Mouse (Mus musculus) lung, embryonic 15.5 days (tissue): ENCODE measurements at regions not wholly inside any gene's neighbourhood (a gene's known extent, or its start where the extent isn't known, plus 50 kb on each side); places are given as distances from the start of the nearest gene placed in this dataset.
A peak's percentile ranks its signal among the peaks of the same experiment; 100 is the strongest.

Source experiments
- ATAC-seq: fragments of 200-750 bp; cut with Nextera tagmentation; 2 replicates; pipeline ENCODE4 v1.8.0; 2017; ENCODE audit warnings: moderate number of reproducible peaks, borderline replicate concordance; ENCODE audit not compliant: low FRiP score, low TSS enrichment; ENCODE audit errors: extremely low read depth
- H3K27ac ChIP-seq: fragments of 300-500 bp; sonication (generic); 2 replicates; pipeline ENCODE4 v1.5.1; 2015; ENCODE audit warnings: moderate library complexity, mild to moderate bottlenecking, inconsistent platforms
- H3K27me3 ChIP-seq: fragments of 300-500 bp; sonication (generic); 2 replicates; pipeline ENCODE4 v1.6.1; 2015; ENCODE audit warnings: inconsistent platforms
- H3K36me3 ChIP-seq: fragments of 300-500 bp; sonication (generic); 2 replicates; pipeline ENCODE4 v1.6.1; 2015; ENCODE audit warnings: inconsistent platforms
- H3K4me1 ChIP-seq: fragments of 300-500 bp; sonication (generic); 2 replicates; pipeline ENCODE4 v1.6.1; 2015; ENCODE audit warnings: inconsistent platforms
- H3K4me2 ChIP-seq: fragments of 300-500 bp; sonication (generic); 2 replicates; pipeline ENCODE4 v1.6.1; 2015; ENCODE audit warnings: inconsistent platforms, mild to moderate bottlenecking, moderate library complexity
- H3K4me3 ChIP-seq: fragments of 300-500 bp; sonication (generic); 2 replicates; pipeline ENCODE4 v1.5.1; 2015; ENCODE audit warnings: mild to moderate bottlenecking, inconsistent platforms
- H3K9ac ChIP-seq: fragments of 300-500 bp; sonication (generic); 2 replicates; pipeline ENCODE4 v1.6.1; 2015; ENCODE audit warnings: inconsistent platforms
- H3K9me3 ChIP-seq: fragments of 300-500 bp; sonication (generic); 2 replicates; pipeline ENCODE4 v1.6.1; 2016; ENCODE audit warnings: inconsistent platforms
- WGBS: fragments of 180-500 bp; shearing (Covaris S2); methylation state at CpG from one replicate; pipeline ENCODE4 v1.1.7; 2015; 5-methylcytosine and 5-hydroxymethylcytosine counted together

GRCm38 (mm10) chr6:51144762-51145161 lies 287.7 kb upstream of the Nfe2l3 start:
- Histone ChIP-seq H3K27me3 (no peaks in the 10 kb centered on the region), H3K36me3 (no peaks in the 10 kb centered on the region), H3K4me3 (no peak overlapping the region), H3K4me1 (0 out of 2 replicates have a peak, but pooled peaks cover 3% of the 10 kb centered on the region), H3K27ac (no peak overlapping the region), H3K4me2 (no peak overlapping the region), H3K9me3 (no peaks in the 10 kb centered on the region), H3K9ac (no peak overlapping the region)
- ATAC-seq, result no peak
- 32% methylated on average over 11 of the region's 11 CpGs for WGBS

DNA sequence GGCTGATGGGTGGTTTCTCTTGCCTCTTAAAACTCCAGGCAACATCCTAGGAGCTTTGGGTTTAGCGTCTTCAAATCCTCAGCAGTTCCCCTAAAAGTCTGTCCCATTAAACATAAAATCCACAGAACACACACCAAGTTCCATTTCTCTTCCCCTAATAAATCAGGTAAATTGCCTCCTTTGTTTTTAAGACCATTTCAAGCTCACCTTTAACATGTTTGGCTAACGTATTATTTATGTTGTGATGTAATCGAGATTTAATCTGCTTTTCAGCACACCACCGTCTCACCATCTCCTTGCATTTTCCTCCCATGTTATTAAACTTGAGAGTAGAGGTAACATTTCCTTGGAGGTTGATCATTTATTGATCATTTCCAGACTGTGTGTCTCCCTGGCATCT lies 286.6 kb upstream of the Nfe2l3 start:
- no peak overlapping the region for H3K4me2 ChIP-seq
- H3K27me3 ChIP-seq, result no peaks in the 10 kb centered on the region
- H3K4me1 ChIP-seq, result 0 out of 2 replicates have a peak, but pooled peaks cover 3% of the 10 kb centered on the region
- 64% methylated on average over 4 of the region's 4 CpGs for WGBS
- no peak overlapping the region for H3K4me3 ChIP-seq
- no peak overlapping the region for H3K27ac ChIP-seq
- H3K9me3 ChIP-seq, result no peaks in the 10 kb centered on the region
- H3K9ac ChIP-seq, result no peak overlapping the region
- H3K36me3 ChIP-seq, result no peaks in the 10 kb centered on the region
- no peak for ATAC-seq

GRCm38 (mm10) chr6:51148821-51149220 lies 283.6 kb upstream of the Nfe2l3 start:
- no peak overlapping the region for H3K4me3 ChIP-seq
- H3K36me3 ChIP-seq, result no peaks in the 10 kb centered on the region
- 0 out of 2 replicates have a peak, but pooled peaks cover 3% of the 10 kb centered on the region for H3K4me1 ChIP-seq
- ATAC-seq, result no peak
- 82% methylated on average over 9 of the region's 9 CpGs for WGBS
- no peaks in the 10 kb centered on the region for H3K27me3 ChIP-seq
- H3K9me3 ChIP-seq, result no peaks in the 10 kb centered on the region
- no peak overlapping the region for H3K27ac ChIP-seq
- no peak overlapping the region for H3K9ac ChIP-seq
- no peak overlapping the region for H3K4me2 ChIP-seq

- no peaks in the 10 kb centered on the region for H3K9me3 ChIP-seq
- no peak for ATAC-seq
- no peak overlapping the region for H3K4me3 ChIP-seq
- no peak overlapping the region for H3K4me2 ChIP-seq
- no peak overlapping the region for H3K27ac ChIP-seq
- WGBS, result 60% methylated on average over 2 of the region's 2 CpGs
- no peaks in the 10 kb centered on the region for H3K36me3 ChIP-seq
- H3K4me1 ChIP-seq, result 0 out of 2 replicates have a peak, but pooled peaks cover 3% of the 10 kb centered on the region
- H3K27me3 ChIP-seq, result no peaks in the 10 kb centered on the region
- no peak overlapping the region for H3K9ac ChIP-seq
Measured at GRCm38 (mm10) chr6:51150066-51150465, 282.4 kb upstream of the Nfe2l3 start.

DNA sequence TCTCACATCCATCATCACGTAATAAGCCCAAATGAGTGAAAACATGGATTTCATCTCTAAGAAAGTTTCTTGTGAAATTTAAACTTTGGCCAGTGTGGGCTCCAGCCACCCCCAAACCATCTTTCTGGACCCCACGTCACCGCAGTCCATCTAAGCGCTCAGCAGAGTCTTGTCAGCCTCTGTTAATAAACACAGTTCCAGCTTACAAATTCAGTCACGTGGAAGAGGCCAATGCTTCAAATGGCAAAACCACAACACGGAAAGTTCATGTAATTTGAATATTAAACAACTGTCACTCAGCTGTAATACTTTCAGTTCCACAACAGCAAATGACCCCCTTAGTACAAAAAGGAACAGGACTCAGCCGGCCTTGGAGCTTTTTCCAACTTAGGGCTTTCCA lies 282.0 kb upstream of the Nfe2l3 start:
- Histone ChIP-seq H3K4me3 (no peak overlapping the region), H3K9me3 (no peaks in the 10 kb centered on the region), H3K4me1 (0 out of 2 replicates have a peak, but pooled peaks cover 3% of the 10 kb centered on the region), H3K27ac (no peak overlapping the region), H3K4me2 (no peak overlapping the region), H3K36me3 (no peaks in the 10 kb centered on the region), H3K27me3 (no peaks in the 10 kb centered on the region), H3K9ac (no peak overlapping the region)
- ATAC-seq, result no peak
- WGBS, result 78% methylated on average over 7 of the region's 7 CpGs

DNA sequence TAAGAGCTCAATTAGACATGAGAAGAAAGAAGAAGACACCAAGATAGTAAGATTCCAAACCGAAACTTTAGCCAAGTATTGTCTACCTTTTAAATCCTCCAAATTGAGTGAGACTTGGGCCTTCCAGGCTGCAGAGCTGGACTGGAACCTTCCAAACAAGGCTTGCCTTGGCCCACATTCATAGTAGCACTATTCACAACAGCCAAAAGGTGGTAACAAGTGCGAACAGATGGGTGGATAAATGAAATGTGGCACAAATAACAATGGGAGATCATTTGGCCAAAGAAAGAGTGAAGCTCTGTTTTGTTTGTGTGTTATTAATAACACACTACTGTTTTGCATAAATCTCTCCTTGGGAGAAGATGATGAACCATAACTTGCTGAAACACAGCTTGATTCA lies 281.6 kb upstream of the Nfe2l3 start:
- H3K27me3 ChIP-seq, result no peaks in the 10 kb centered on the region
- 0 out of 2 replicates have a peak, but pooled peaks cover 3% of the 10 kb centered on the region for H3K4me1 ChIP-seq
- no peaks in the 10 kb centered on the region for H3K9me3 ChIP-seq
- H3K4me3 ChIP-seq, result no peak overlapping the region
- 86% methylated on average over 2 of the region's 2 CpGs for WGBS
- H3K9ac ChIP-seq, result no peak overlapping the region
- no peak overlapping the region for H3K27ac ChIP-seq
- H3K36me3 ChIP-seq, result no peaks in the 10 kb centered on the region
- H3K4me2 ChIP-seq, result no peak overlapping the region
- ATAC-seq, result no peak

GRCm38 (mm10) chr6:51156836-51157370 lies 275.6 kb upstream of the Nfe2l3 start:
- no peak overlapping the region for H3K4me2 ChIP-seq
- no peak overlapping the region for H3K4me3 ChIP-seq
- peak overlapping the region; percentile 41; the same call in 1 of the 2 replicates for H3K27ac ChIP-seq
- H3K4me1 ChIP-seq, result peaks cover 13% of the 10 kb centered on the region
- 43% methylated on average over 8 of the region's 8 CpGs for WGBS
- H3K9me3 ChIP-seq, result no peaks in the 10 kb centered on the region
- no peak overlapping the region for H3K9ac ChIP-seq
- H3K36me3 ChIP-seq, result no peaks in the 10 kb centered on the region
- no peak for ATAC-seq
- no peaks in the 10 kb centered on the region for H3K27me3 ChIP-seq

DNA sequence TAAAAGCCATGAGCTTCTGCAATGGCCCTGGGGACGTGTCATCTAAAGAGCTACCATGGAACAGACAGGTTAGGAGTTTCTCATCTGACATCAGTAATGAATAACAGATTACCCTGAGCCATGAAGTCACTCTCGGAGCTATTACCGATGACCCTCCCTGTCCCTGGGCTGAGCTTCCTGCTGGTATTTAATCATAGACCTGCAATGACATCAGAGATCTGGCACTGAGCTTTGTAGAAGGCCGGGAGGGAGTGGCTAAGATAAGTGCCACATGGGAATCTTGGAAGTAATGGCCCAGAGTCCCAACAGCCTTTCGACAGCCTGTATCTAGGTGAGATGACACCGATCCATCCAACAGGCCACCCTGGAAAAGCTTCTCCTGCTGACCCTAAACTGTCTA lies 271.3 kb upstream of the Nfe2l3 start:
- Histone ChIP-seq H3K27ac (no peak overlapping the region), H3K4me1 (peaks cover 38% of the 10 kb centered on the region), H3K4me3 (no peak overlapping the region), H3K36me3 (no peaks in the 10 kb centered on the region), H3K4me2 (no peak overlapping the region), H3K9me3 (no peaks in the 10 kb centered on the region), H3K27me3 (no peaks in the 10 kb centered on the region), H3K9ac (no peak overlapping the region)
- ATAC-seq, result no peak
- 67% methylated on average over 6 of the region's 6 CpGs for WGBS

DNA sequence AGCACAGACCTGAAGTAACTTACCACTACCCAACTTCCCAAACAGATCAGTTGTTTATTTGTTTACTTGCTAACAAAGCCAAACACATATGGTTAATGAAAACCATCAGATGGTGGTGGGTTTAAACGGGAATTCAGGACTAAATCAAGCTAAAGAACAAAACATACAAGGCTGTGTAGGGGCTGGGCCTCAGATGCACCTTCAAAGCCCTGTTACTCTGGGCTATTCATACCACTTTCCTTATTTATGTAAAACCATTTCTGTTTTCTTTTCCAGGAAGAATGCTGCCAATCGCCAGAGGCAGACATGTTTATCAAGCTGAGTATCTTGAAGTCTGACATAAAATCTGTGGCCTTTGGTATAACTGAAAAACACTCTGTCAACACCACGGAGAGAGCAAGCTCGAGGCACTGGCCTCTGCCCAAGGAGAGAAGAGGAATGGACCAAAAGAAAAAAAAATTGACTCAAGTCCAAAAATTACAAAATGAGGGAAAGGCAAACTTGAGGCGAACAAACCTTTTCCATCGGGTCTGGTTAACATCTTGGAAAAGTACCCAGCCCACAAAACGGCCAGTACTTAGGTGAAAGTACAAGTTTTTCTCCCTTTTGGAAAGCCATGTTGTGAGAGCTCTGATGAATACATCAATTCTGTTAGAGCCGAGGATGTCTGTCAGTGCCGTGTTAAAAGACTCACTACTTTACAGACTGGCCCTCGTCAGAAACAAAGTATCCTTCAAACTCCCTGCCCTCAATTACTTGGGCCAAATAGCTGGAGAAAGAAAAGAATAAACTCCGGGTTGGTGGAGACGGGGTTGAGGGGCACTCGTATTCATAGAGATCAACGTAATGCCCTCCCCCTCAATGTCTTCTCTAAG lies 270.0 kb upstream of the Nfe2l3 start:
- Histone ChIP-seq H3K36me3 (no peaks in the 10 kb centered on the region), H3K9ac (no peak overlapping the region)
- no peak for ATAC-seq

DNA sequence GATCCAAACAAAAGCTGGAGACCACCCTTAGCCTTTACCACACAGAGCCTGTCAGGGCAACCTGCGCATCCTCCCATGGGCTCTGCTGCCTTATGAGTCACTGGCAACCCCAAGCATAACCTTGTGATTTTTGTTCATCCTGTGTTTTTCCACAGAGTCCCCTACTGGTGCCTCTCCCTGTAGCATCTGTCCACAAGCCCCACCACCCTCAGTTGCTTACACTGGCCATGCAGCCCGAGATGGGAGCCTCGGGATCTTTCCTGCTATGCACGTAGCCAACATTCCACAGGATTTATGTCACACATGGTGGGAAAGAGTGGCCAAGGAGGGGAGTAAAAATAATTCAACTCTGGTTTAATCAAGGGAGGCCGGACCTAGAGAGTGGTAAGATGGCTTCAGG lies 269.2 kb upstream of the Nfe2l3 start:
- WGBS, result 35% methylated on average over 5 of the region's 5 CpGs
- peaks cover 30% of the 10 kb centered on the region for H3K4me1 ChIP-seq
- no peaks in the 10 kb centered on the region for H3K27me3 ChIP-seq
- H3K36me3 ChIP-seq, result no peaks in the 10 kb centered on the region
- peak overlapping the region; percentile 68 for H3K27ac ChIP-seq
- no peaks in the 10 kb centered on the region for H3K9me3 ChIP-seq
- no peak overlapping the region for H3K4me2 ChIP-seq
- no peak overlapping the region for H3K9ac ChIP-seq
- H3K4me3 ChIP-seq, result no peak overlapping the region
- peak; percentile 55; the same call in 1 of the 2 replicates for ATAC-seq

More for the DNA sequence above, 270.0 kb upstream of the Nfe2l3 start:
- Histone ChIP-seq H3K4me3 (no peak overlapping the region), H3K9me3 (no peaks in the 10 kb centered on the region), H3K4me2 (no peak overlapping the region), H3K27me3 (no peaks in the 10 kb centered on the region), H3K4me1 (peaks cover 25% of the 10 kb centered on the region), H3K27ac (peak overlapping the region; percentile 68)
- WGBS, result 35% methylated on average over 14 of the region's 14 CpGs

- no peaks in the 10 kb centered on the region for H3K9me3 ChIP-seq
- no peak overlapping the region for H3K4me2 ChIP-seq
- H3K9ac ChIP-seq, result no peak overlapping the region
- no peaks in the 10 kb centered on the region for H3K36me3 ChIP-seq
- no peaks in the 10 kb centered on the region for H3K27me3 ChIP-seq
- H3K4me3 ChIP-seq, result no peak overlapping the region
- WGBS, result 56% methylated on average over 4 of the region's 4 CpGs
- no peak for ATAC-seq
- H3K27ac ChIP-seq, result no peak overlapping the region
- H3K4me1 ChIP-seq, result peaks cover 36% of the 10 kb centered on the region
Measured at GRCm38 (mm10) chr6:51163882-51164281, 268.6 kb upstream of the Nfe2l3 start.

GRCm38 (mm10) chr6:51167028-51167427 lies 265.4 kb upstream of the Nfe2l3 start:
- Histone ChIP-seq H3K36me3 (no peaks in the 10 kb centered on the region), H3K4me1 (peaks cover 48% of the 10 kb centered on the region), H3K4me2 (no peak overlapping the region), H3K9me3 (no peaks in the 10 kb centered on the region), H3K27ac (peak overlapping the region; percentile 58; the same call in 1 of the 2 replicates), H3K9ac (no peak overlapping the region), H3K4me3 (no peak overlapping the region), H3K27me3 (no peaks in the 10 kb centered on the region)
- no peak for ATAC-seq
- 31% methylated on average over 5 of the region's 5 CpGs for WGBS
